Mouse (Mus musculus) ES-E14 (cell line): ENCODE measurements around the gene Ankrd34a. TPM values are rescaled to one million over a fixed set of nuclear protein-coding genes. Genes with fewer than 3 reads are reported as not detected.

ENCODE experiments used
- DNase-seq: peaks from one replicate; pipeline ENCODE4 v3.0.0-alpha.2; 2013; ENCODE audit warnings: low read depth, low spot score
- H3K27ac ChIP-seq: 2 replicates; pipeline ENCODE4 v1.5.1; 2012; ENCODE audit warnings: low read depth, mild to moderate bottlenecking, low read length, moderate library complexity, mixed read lengths; ENCODE audit not compliant: poor library complexity, insufficient read depth, severe bottlenecking
- H3K36me3 ChIP-seq: 2 replicates; pipeline ENCODE4 v1.6.1; 2012; ENCODE audit warnings: mild to moderate bottlenecking, low read length, moderate library complexity, mixed read lengths; ENCODE audit not compliant: control insufficient read depth, poor library complexity, insufficient read depth, severe bottlenecking
- H3K4me1 ChIP-seq, 2 experiments: fragments of 150-350 bp in 1 of 2; sonication (generic) in 1 of 2; 2 replicates each; pipeline ENCODE4 v1.6.1; 2012; ENCODE audit warnings: low read length in 2 of 2, mild to moderate bottlenecking in 1 of 2, mixed read lengths in 1 of 2; ENCODE audit not compliant: control insufficient read depth in 2 of 2, insufficient read depth in 2 of 2, poor library complexity in 1 of 2
- H3K4me3 ChIP-seq, 2 experiments: fragments of 150-350 bp in 1 of 2; sonication (generic) in 1 of 2; 2 replicates each; pipeline ENCODE4 v1.5.1; 2012; ENCODE audit warnings: low read length in 2 of 2, low read depth in 1 of 2, mild to moderate bottlenecking in 1 of 2, mixed read lengths in 1 of 2; ENCODE audit not compliant: insufficient read depth in 1 of 2, poor library complexity in 1 of 2, severe bottlenecking in 1 of 2
- H3K9ac ChIP-seq: 2 replicates; pipeline ENCODE4 v1.6.1; 2012; ENCODE audit warnings: low read depth, mild to moderate bottlenecking, low read length, mixed read lengths; ENCODE audit not compliant: poor library complexity, insufficient read depth, severe bottlenecking
- H3K9me3 ChIP-seq: fragments of 150-350 bp; sonication (generic); 2 replicates; pipeline ENCODE4 v1.6.1; 2012; ENCODE audit warnings: low read depth, mild to moderate bottlenecking, low read length; ENCODE audit not compliant: control insufficient read depth, insufficient read depth
- CHD2 ChIP-seq: IDR thresholded peaks from 2 replicates; pipeline ENCODE4 v1.6.1; 2014; ENCODE audit warnings: mild to moderate bottlenecking, low read depth, low read length, inconsistent platforms
- HCFC1 ChIP-seq: IDR thresholded peaks from 2 replicates; pipeline ENCODE4 v1.6.1; 2012; ENCODE audit warnings: low read length, inconsistent platforms, borderline replicate concordance; ENCODE audit not compliant: insufficient read depth
- MAFK ChIP-seq: IDR thresholded peaks from 2 replicates; pipeline ENCODE4 v1.6.1; 2014; ENCODE audit warnings: mild to moderate bottlenecking, low read depth, low read length, inconsistent platforms; ENCODE audit not compliant: insufficient read depth
- ZC3H11A ChIP-seq: IDR thresholded peaks from 2 replicates; pipeline ENCODE4 v1.6.1; 2012; ENCODE audit warnings: low read depth, mild to moderate bottlenecking, inconsistent platforms, low read length, borderline replicate concordance
- ZNF384 ChIP-seq: IDR thresholded peaks from 2 replicates; pipeline ENCODE4 v1.6.1; 2012; ENCODE audit warnings: low read depth, low read length, inconsistent platforms
- in situ Hi-C, 2 experiments: fragments of 600-800 bp; cut with MboI; formaldehyde crosslinking; loops; one replicate each; pipeline ENCODE4 v1.15.1; 2025; ENCODE audit warnings: low sequenced_read_pairs in 2 of 2, inconsistent platforms in 1 of 2; ENCODE audit not compliant: unreplicated experiment in 2 of 2
- total RNA-seq: library from RNA; depleted of rRNA; stranded (reverse); fragments of 300-350 nt; gene quantifications from 2 replicates; pipeline ENCODE4 v1.2.3, GENCODE M21; 2012

Gene Ankrd34a
- total RNA-seq, 1 experiment = 0.67 TPM

DNA sequence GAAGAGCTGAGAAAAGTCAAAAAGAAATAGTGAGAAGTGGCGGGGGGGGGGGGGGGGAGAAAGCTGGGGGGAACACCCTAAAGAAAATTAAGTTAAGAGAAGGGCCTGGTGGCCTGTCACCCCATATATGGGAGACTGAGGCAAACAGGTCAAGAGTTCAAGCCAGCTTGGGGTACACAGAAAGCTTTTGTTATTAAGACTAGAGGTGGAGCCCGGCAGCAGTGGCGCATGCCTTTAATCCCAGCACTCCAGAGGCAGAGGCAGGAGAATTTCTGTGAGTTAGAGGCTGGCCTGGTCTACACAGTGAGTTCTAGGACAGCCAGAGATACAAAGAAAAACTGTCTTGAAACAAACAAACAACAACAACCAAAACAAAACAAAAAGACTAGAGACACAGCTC, 31.3 kb upstream of the Ankrd34a start:
- H3K4me3 ChIP-seq = no peak overlapping the region
- peaks cover 15% of the 10 kb centered on the region for H3K36me3 ChIP-seq
- H3K4me1 ChIP-seq = peaks cover 12 to 25% of the 10 kb centered on the region in 2 experiments
- in situ Hi-C loops = no loop called here
- H3K27ac ChIP-seq = peak overlapping the region; percentile 47; the same call in 1 of the 2 replicates
- TF ChIP-seq CHD2 = no peak
- TF ChIP-seq MAFK = no peak
- TF ChIP-seq ZNF384 = no peak
- TF ChIP-seq ZC3H11A = no peak
- no peak for TF ChIP-seq HCFC1
- no peak overlapping the region for H3K9ac ChIP-seq
- no peak for DNase-seq
- H3K9me3 ChIP-seq = no peaks in the 10 kb centered on the region

DNA sequence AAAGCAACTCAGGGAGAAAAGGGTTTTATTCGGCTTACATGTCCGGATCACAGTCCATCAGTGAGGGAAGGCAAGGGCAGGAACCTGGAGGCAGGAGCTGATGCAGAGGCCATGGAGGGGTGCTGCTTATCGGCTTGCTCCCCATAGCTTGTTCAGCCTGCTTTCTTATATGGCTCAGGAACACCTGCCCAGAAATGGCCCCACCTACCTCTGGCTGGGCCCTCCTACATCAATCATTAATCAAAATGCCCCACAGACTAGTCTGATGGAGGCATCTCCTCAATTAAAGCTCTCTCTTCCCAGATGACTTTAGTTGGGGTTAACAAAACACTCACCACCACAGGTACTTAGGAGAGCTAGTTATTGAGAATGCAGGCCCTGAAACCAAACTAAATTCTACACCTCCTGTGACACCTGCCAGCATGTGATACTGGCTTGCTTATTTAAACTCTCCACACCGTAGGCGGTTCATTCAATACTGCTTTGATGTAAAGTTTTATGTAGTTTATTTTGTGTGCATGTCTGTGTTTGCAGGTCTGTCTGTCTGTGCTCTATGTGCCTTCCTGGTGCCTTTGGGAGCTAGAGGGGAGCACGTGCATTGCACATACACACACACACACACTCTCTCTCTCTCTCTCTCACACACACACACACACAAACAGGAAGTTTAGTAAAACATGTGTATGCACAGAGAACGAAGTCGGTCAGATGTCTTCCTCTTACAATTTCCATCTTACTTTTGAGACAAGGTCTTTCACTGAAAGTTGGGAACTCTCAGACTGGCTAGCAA, 29.6 kb upstream of the Ankrd34a start:
- Histone ChIP-seq H3K9ac (peak overlapping the region; percentile 62; the same call in 1 of the 2 replicates), H3K36me3 (peaks cover 2% of the 10 kb centered on the region; the same call in 1 of the 2 replicates), H3K4me1 (peaks cover 16 to 30% of the 10 kb centered on the region in 2 experiments), H3K4me3 (no peak overlapping the region), H3K27ac (no peak overlapping the region; the same call in 1 of the 2 replicates), H3K9me3 (no peaks in the 10 kb centered on the region)
- in situ Hi-C loops = no loop called here
- DNase-seq = no peak
- TF ChIP-seq HCFC1 (no peak), ZC3H11A (no peak), ZNF384 (no peak), CHD2 (no peak), MAFK (no peak)

DNA sequence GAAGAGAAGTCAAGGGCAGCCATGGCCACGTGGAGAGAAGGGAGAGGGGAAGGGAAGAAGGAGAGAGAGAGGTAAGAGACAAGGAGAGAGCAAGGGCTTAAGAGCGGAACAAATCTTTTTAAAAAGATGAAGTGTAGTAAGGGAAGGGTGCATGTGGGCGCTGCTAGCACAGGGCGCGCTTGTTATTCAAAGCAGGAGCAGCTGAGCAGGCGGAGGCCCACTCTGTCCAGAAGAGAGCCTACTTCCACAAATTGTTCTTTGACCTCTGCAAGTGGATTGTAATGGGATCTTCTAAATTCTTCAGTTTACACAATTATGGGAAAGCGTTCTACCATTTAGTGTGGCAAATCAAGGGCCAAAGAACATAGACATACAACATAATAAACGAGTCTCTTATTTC, 27.8 kb upstream of the Ankrd34a start:
- Histone ChIP-seq H3K4me1 (peaks cover 18 to 34% of the 10 kb centered on the region in 2 experiments), H3K9ac (no peak overlapping the region; the same call in 1 of the 2 replicates), H3K4me3 (no peak overlapping the region), H3K27ac (peak overlapping the region; percentile 6; the same call in 1 of the 2 replicates), H3K9me3 (no peaks in the 10 kb centered on the region), H3K36me3 (no peaks in the 10 kb centered on the region)
- in situ Hi-C loops = no loop called here
- TF ChIP-seq HCFC1 = no peak
- TF ChIP-seq MAFK = no peak
- no peak for TF ChIP-seq ZNF384
- TF ChIP-seq ZC3H11A = no peak
- TF ChIP-seq CHD2 = no peak
- no peak for DNase-seq

DNA sequence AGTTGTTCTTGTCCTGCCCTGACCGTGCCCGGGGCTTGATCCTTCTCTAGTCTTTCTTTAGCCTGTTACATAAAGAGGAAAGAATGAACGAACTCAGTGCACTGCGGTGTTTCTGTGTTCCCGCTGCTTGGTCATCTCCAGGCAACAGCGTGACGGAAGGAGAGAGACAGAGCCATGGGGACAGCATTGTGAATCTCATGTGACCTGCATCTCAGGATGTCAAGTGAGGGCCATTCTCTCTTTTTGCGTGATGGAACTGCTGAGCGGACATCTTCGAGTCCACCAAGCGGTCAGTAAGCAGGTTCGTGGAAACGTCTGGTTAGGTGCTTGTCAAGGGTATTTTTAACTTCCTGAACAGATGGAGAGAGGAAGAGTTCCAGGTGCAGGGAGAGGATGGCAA, 26.9 kb upstream of the Ankrd34a start:
- Histone ChIP-seq H3K36me3 (no peaks in the 10 kb centered on the region), H3K4me1 (peaks cover 14 to 36% of the 10 kb centered on the region in 2 experiments), H3K4me3 (peak overlapping the region; percentile 56 to 68), H3K9me3 (no peaks in the 10 kb centered on the region), H3K9ac (peak overlapping the region; percentile 83; the same call in 1 of the 2 replicates), H3K27ac (peak overlapping the region; percentile 72; the same call in 1 of the 2 replicates)
- DNase-seq = no peak
- no peak for TF ChIP-seq HCFC1
- TF ChIP-seq CHD2 = no peak
- no peak for TF ChIP-seq ZC3H11A
- TF ChIP-seq ZNF384 = no peak
- TF ChIP-seq MAFK = no peak
- in situ Hi-C loops = no loop called here
